In the genomic region with DNA sequence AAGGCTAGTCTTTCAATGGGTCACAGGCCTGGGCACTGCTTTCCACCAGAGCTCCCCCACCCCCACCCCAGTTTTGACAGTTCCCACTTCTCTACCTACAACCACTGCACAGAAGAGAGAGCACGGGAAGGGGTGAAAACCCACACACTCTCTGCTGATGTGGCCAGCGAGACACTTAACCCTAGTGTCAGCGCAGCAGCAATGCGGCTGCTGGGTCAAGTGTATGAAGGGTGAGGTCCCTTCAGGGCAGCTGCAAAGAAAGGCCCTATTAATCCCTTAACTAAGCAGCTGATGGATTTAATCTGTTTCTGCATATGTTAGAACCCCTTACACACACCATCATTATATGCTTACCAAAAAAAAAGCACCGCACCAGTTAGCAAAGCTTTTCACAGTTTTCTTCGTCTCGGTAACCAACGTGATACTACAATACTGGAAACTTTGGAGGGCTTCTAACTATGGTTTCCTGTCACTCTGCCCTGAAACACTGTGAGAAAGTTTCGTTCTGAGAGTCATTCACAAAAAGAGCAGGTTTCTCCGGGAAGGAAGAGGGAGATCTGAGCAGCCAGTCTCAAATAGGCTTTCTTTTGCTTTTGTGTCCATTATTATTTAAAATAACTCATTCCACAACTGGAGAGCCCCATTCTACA, we compare ENCODE assay signal across 9 mouse cellular contexts.
DNase-seq lines count a peak whose midpoint lies in the region; ATAC-seq and TF ChIP-seq lines count a peak whose summit lies in the region.
"Had no signal": no experiment of that assay in that cellular context is flagged by ENCODE, and none has a peak within 500 bp of the region (broad histone marks: within the 10 kb centered on the region; RNA-seq: fewer than 3 reads in every experiment).

No protein-coding gene starts in this region.

- H3K4me3 ChIP-seq in forebrain, embryonic 11.5 days (ENCODE audit: low read depth, low read length), result peak overlapping the region; percentile 25
- H3K4me3 ChIP-seq in forebrain, postnatal 0 days (ENCODE audit: low read depth, low read length), result no peak overlapping the region
- H3K4me3 ChIP-seq in midbrain, embryonic 10.5 days, result peak overlapping the region; percentile 48
- H3K4me3 ChIP-seq in midbrain, postnatal 0 days (ENCODE audit: low read depth, low read length), result no peak overlapping the region
- H3K4me3 ChIP-seq in intestine, embryonic 15.5 days (replicated peaks), result no peak overlapping the region
- peak overlapping the region; percentile 11 for H3K4me3 ChIP-seq in stomach, embryonic 15.5 days (replicated peaks)

- peak overlapping the region; percentile 16; the same call in 1 of the 2 replicates for H3K4me2 ChIP-seq in forebrain, embryonic 11.5 days (ENCODE audit: low read depth, low read length, severe bottlenecking)
- H3K4me2 ChIP-seq in forebrain, postnatal 0 days (ENCODE audit: low read depth), result no peak overlapping the region
- no peak overlapping the region for H3K4me2 ChIP-seq in midbrain, postnatal 0 days (ENCODE audit: low read depth, low read length, poor library complexity, severe bottlenecking)
- peak overlapping the region; percentile 30 for H3K4me2 ChIP-seq in intestine, embryonic 15.5 days (replicated peaks)
- peak overlapping the region; percentile 32; the same call in 1 of the 2 replicates for H3K4me2 ChIP-seq in stomach, embryonic 15.5 days

- H3K9ac ChIP-seq in forebrain, embryonic 11.5 days (ENCODE audit: low read length), result 0 out of 2 replicates have a peak overlapping the region, but pooled peaks have one; percentile 12
- H3K9ac ChIP-seq in forebrain, postnatal 0 days, result no peak overlapping the region
- H3K9ac ChIP-seq in midbrain, postnatal 0 days (replicated peaks; ENCODE audit: low read length, poor library complexity, severe bottlenecking), result no peak overlapping the region
- H3K9ac ChIP-seq in intestine, embryonic 15.5 days, result no peak overlapping the region
- no peak overlapping the region for H3K9ac ChIP-seq in stomach, embryonic 15.5 days

- peak overlapping the region; percentile 5; the same call in 1 of the 2 replicates for H3K27ac ChIP-seq in forebrain, embryonic 11.5 days (ENCODE audit: low read depth, low read length)
- no peak overlapping the region for H3K27ac ChIP-seq in forebrain, postnatal 0 days (ENCODE audit: low read depth, low read length)
- H3K27ac ChIP-seq in midbrain, embryonic 10.5 days (replicated peaks), result peak overlapping the region; percentile 57; the same call in 1 of the 2 replicates
- no peak overlapping the region for H3K27ac ChIP-seq in midbrain, postnatal 0 days (ENCODE audit: low read depth, low read length)
- no peak overlapping the region for H3K27ac ChIP-seq in intestine, embryonic 15.5 days
- H3K27ac ChIP-seq in stomach, embryonic 15.5 days, result peak overlapping the region; percentile 14; the same call in 1 of the 2 replicates

- no peaks in the 10 kb centered on the region; the same call in 1 of the 2 replicates for H3K36me3 ChIP-seq in forebrain, embryonic 11.5 days (ENCODE audit: control insufficient read depth, insufficient read depth, low read length)
- no peaks in the 10 kb centered on the region for H3K36me3 ChIP-seq in forebrain, postnatal 0 days (ENCODE audit: insufficient read depth)
- peaks cover 9% of the 10 kb centered on the region for H3K36me3 ChIP-seq in midbrain, embryonic 10.5 days
- no peaks in the 10 kb centered on the region for H3K36me3 ChIP-seq in midbrain, postnatal 0 days (ENCODE audit: insufficient read depth, low read length)
- H3K36me3 ChIP-seq in intestine, embryonic 15.5 days, result no peaks in the 10 kb centered on the region
- H3K36me3 ChIP-seq in stomach, embryonic 15.5 days, result no peaks in the 10 kb centered on the region

- no peaks in the 10 kb centered on the region for H3K9me3 ChIP-seq in forebrain, embryonic 11.5 days (ENCODE audit: control insufficient read depth, low read length)
- H3K9me3 ChIP-seq in forebrain, postnatal 0 days (ENCODE audit: low read length), result no peaks in the 10 kb centered on the region
- H3K9me3 ChIP-seq in midbrain, embryonic 10.5 days (replicated peaks), result no peaks in the 10 kb centered on the region
- no peaks in the 10 kb centered on the region for H3K9me3 ChIP-seq in midbrain, postnatal 0 days (ENCODE audit: low read length)
- H3K9me3 ChIP-seq in intestine, embryonic 15.5 days, result no peaks in the 10 kb centered on the region
- H3K9me3 ChIP-seq in stomach, embryonic 15.5 days, result no peaks in the 10 kb centered on the region

- peaks cover 19% of the 10 kb centered on the region for H3K4me1 ChIP-seq in forebrain, embryonic 11.5 days (replicated peaks; ENCODE audit: control insufficient read depth, insufficient read depth, low read length)
- no peaks in the 10 kb centered on the region for H3K4me1 ChIP-seq in forebrain, postnatal 0 days (ENCODE audit: insufficient read depth)
- H3K4me1 ChIP-seq in midbrain, embryonic 10.5 days, result peaks cover 83% of the 10 kb centered on the region
- peaks cover 3% of the 10 kb centered on the region; the same call in 1 of the 2 replicates for H3K4me1 ChIP-seq in midbrain, postnatal 0 days (ENCODE audit: insufficient read depth, low read length)
- peaks cover 23% of the 10 kb centered on the region for H3K4me1 ChIP-seq in intestine, embryonic 15.5 days (replicated peaks)
- H3K4me1 ChIP-seq in stomach, embryonic 15.5 days, result 0 out of 2 replicates have a peak, but pooled peaks cover 11% of the 10 kb centered on the region

- TF ChIP-seq CTCF in forebrain, postnatal 0 days (IDR thresholded peaks at IDR 0.05; ENCODE audit: low read depth), result no peak
- no peak for TF ChIP-seq CTCF in midbrain, postnatal 0 days (IDR thresholded peaks at IDR 0.05)

- peak; percentile 80 for ATAC-seq in forebrain, embryonic 11.5 days (replicated peaks; ENCODE audit: low FRiP score)
- no peak for ATAC-seq in forebrain, postnatal 0 days
- ATAC-seq in midbrain, postnatal 0 days (ENCODE audit: low FRiP score), result no peak
- ATAC-seq in intestine, embryonic 15.5 days, result no peak
- ATAC-seq in stomach, embryonic 15.5 days (ENCODE audit: insufficient read depth, low FRiP score, low read depth), result no peak

- 7% methylated on average over 10 of the region's 10 CpGs for WGBS in forebrain, embryonic 11.5 days
- 12% methylated on average over 10 of the region's 10 CpGs for WGBS in forebrain, postnatal 0 days
- 14% methylated on average over 10 of the region's 10 CpGs for WGBS in midbrain, embryonic 10.5 days
- WGBS in midbrain, postnatal 0 days, result 21% methylated on average over 10 of the region's 10 CpGs
- WGBS in intestine, embryonic 15.5 days, result 38% methylated on average over 10 of the region's 10 CpGs
- 30% methylated on average over 10 of the region's 10 CpGs for WGBS in stomach, embryonic 15.5 days

- peak; percentile 57 for DNase-seq in forebrain, embryonic 11.5 days (ENCODE audit: low spot score)
- DNase-seq in forebrain, postnatal 0 days, result no peak
- DNase-seq in midbrain, embryonic 10.5 days (ENCODE audit: low spot score), result peak; percentile 59
- DNase-seq in midbrain, postnatal 0 days (ENCODE audit: low spot score), result no peak
- DNase-seq in cerebellum, adult 9-11 months, result no peak
- DNase-seq in kidney, adult 18-20 months, result no peak
- DNase-seq: cerebellum, postnatal 10 days had no signal

- H3K27me3 ChIP-seq in forebrain, embryonic 11.5 days (ENCODE audit: control insufficient read depth, insufficient read depth, low read length), result no peaks in the 10 kb centered on the region
- H3K27me3 ChIP-seq in forebrain, postnatal 0 days (ENCODE audit: insufficient read depth, low read length), result no peaks in the 10 kb centered on the region
- H3K27me3 ChIP-seq in midbrain, embryonic 10.5 days (ENCODE audit: low read depth, poor library complexity, severe bottlenecking), result peaks cover 49% of the 10 kb centered on the region
- H3K27me3 ChIP-seq in midbrain, postnatal 0 days (ENCODE audit: insufficient read depth, low read length), result no peaks in the 10 kb centered on the region; the same call in 1 of the 2 replicates
- H3K27me3 ChIP-seq in intestine, embryonic 15.5 days (replicated peaks), result no peaks in the 10 kb centered on the region
- no peaks in the 10 kb centered on the region for H3K27me3 ChIP-seq in stomach, embryonic 15.5 days (replicated peaks)

Comparison
In these comparisons a context has a peak if more than half of its experiments do, and no peak if none do; other contexts are left out.
1. DNase-seq: peak in forebrain, embryonic 11.5 days (single experiment) and midbrain, embryonic 10.5 days (single experiment); none in forebrain, postnatal 0 days (single experiment), midbrain, postnatal 0 days (single experiment), cerebellum, adult 9-11 months (single experiment) and kidney, adult 18-20 months (single experiment).
2. H3K27ac ChIP-seq: peak in forebrain, embryonic 11.5 days (single experiment), midbrain, embryonic 10.5 days (single experiment) and stomach, embryonic 15.5 days (single experiment); none in forebrain, postnatal 0 days (single experiment), midbrain, postnatal 0 days (single experiment) and intestine, embryonic 15.5 days (single experiment).
3. H3K4me2 ChIP-seq: peak in forebrain, embryonic 11.5 days (single experiment), intestine, embryonic 15.5 days (single experiment) and stomach, embryonic 15.5 days (single experiment); none in forebrain, postnatal 0 days (single experiment) and midbrain, postnatal 0 days (single experiment).
4. H3K4me3 ChIP-seq: peak in forebrain, embryonic 11.5 days (single experiment), midbrain, embryonic 10.5 days (single experiment) and stomach, embryonic 15.5 days (single experiment); none in forebrain, postnatal 0 days (single experiment), midbrain, postnatal 0 days (single experiment) and intestine, embryonic 15.5 days (single experiment).